Mouse (Mus musculus) gastrocnemius, postnatal 36 days (tissue): ENCODE measurements around the gene Bid. TPM values are rescaled to one million over a fixed set of nuclear protein-coding genes. Genes with fewer than 3 reads are reported as not detected.

Experiments used
- total RNA-seq, 2 experiments: library from RNA; stranded (reverse); gene quantifications; 2 replicates each; pipeline ENCODE4 v1.2.3; 2021

The Bid gene
- total RNA-seq, 2 experiments from 2014 or later: 0.48 to 0.49 TPM

Other genes starting within 250 kb of the Bid start
- not detected for gene Slc25a18, start 143.3 kb downstream of the Bid start, total RNA-seq
- gene Atp6v1e1, start 94.1 kb downstream of the Bid start, total RNA-seq: 100 to 1,000 TPM; 113 to 124 TPM
- 10 to 100 TPM; 59.6 to 67.3 TPM for gene Bcl2l13, start 80.6 kb downstream of the Bid start, total RNA-seq
- 10 to 100 TPM; 49.6 to 54.7 TPM for gene Mical3, start 214.1 kb upstream of the Bid start, total RNA-seq